Mouse (Mus musculus): ENCODE measurements at regions not wholly inside any gene's neighbourhood (a gene's known extent, or its start where the extent isn't known, plus 50 kb on each side); places are given as distances from the start of the nearest gene placed in this dataset.

DNA sequence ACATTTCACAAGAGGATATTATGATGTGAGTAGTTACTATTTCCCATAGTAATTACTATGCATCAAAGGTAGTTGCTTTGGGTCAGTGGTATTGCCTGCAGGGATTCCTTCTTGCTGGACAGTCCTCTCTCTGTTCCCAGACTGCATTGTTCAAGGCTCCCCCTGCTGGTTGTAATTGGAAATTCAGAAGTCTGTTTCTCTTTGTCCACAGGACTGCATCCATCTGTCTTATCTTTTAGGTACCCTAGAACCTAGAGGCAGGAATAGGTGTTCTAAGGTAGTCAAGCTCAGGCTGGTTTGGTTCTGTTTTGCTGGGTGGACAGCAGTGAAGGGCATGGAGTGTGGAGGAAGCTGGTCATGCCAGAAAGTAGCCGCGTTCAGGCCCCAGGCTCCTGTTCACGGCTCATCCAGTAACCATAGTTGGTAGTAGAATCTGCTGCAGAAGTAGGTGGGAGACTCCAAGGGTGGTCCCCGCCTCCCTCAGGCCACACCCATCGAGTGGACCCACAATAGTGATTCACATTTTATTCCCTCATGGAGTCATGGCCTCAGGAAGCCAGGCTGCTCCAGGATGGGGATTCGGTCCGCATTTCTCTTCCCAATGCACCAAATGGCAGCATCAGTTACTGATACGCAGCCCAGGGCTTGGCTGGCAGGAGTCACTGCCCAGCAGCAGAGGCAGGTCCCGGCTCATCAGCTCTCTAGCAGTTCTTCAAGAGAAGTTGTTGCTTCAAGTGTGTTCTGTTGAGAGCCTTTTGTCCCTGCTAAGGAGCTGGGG is 51.7 kb upstream of the Caprin1 start:
- no peak for DNase-seq (ENCODE audit: low spot score in 2 of 2)

DNA sequence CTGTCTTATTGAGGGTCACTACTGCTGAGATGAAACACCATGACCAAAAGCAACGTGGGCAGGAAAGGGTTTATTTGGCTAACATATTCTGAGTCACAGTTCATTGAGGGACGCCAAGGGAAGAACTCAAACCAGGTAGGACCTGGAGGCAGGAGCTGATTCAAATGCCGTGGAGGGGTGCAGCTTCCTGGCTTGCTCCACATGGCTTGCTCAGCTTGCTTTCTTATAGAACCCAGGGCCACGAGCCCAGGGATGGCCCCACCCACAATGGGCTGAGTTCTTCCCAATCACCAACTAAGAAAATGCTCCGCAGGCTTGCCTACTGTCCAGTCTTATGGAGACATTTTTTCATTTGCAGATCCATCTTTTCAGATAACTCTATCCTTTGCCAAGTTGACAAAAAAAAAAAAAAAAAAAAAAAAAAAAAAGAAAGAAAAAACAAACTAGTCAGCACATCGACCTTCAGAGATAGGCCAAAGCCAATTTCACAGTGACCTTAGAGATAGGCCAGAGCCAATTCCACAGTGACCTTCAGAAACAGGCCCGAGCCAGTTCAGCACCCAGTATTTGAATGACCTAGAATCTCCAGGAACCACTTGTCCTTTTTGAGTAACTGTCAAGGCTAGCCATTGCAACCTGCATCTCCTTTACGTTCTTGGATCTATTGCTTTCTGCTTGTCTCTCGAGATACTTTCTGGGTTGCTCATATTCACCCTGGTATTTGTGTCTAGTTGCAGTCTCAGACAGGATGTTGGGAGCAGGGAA is 52.5 kb upstream of the Caprin1 start:
- no peak for DNase-seq (ENCODE audit: low spot score in 2 of 2)

- DNase-seq (ENCODE audit: low spot score in 2 of 2), result no peak
These were observed 53.0 kb upstream of the Caprin1 start for GRCm38 (mm10) chr2:103850531-103850816.

- no peak for DNase-seq (ENCODE audit: low spot score in 2 of 2)
These were observed 53.7 kb upstream of the Caprin1 start for GRCm38 (mm10) chr2:103851171-103851570.

DNA sequence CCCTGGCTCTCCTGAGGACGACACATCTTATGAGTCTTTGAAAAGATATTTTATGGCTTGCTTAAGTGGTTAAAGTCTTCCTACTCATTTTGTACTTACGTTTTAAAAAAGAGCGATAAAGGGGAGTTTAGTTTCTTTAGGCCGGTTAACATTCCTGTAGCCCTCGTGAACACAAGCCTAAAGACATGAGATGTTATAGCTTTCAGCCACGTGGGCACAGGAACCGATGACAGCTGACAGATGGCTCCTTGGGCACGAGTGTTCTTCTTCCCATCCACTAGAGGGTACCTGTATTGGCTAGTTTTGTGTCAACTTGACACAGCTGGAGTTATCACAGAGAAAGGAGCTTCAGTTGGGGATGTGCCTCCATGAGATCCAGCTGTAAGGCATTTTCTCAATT is 63.8 kb upstream of the Caprin1 start:
- no peak for DNase-seq (ENCODE audit: low spot score in 2 of 2)

GRCm38 (mm10) chr2:103864254-103864653 is 66.8 kb upstream of the Caprin1 start:
- DNase-seq (ENCODE audit: low spot score in 2 of 2), result no peak

GRCm38 (mm10) chr2:103865319-103866171 is 68.1 kb upstream of the Caprin1 start:
- DNase-seq (ENCODE audit: low spot score in 2 of 2), result peak in 1 of 2 experiments; percentile 21

DNA sequence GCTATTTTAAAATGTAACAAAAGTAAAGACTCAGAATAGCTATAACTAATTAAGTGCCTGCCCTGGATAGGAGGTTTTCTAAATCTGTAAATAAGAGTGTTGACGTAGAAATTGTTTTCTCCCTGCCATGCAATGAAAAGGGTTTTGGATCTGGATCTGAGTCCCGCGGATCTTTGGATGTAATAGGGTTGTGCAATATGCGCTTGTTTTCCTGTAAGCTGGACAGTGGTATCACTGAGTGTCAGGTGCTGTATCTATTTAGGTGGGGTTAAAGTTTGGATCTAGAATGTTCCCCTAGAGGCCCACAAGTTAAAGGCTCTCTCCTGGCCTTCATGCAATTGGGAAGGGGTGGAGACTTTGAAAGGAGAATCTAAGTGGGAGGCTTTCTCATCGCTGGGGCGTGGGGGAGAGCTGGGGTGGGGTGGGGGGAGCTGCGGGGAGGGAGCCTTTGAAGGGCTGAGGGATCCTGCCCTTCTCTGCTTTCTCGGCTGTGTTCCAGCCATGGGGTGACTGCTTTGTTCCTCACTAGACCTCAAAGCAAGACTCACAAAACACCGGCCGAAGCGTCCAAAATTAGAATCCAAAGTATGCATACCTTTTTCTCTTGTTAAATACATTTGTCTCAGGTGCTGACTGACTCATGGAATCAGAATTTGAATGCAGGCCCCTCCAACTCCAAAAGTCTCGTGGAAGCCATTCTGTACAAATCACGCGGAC is 70.0 kb upstream of the Caprin1 start:
- DNase-seq (ENCODE audit: low spot score in 2 of 2), result no peak

DNA sequence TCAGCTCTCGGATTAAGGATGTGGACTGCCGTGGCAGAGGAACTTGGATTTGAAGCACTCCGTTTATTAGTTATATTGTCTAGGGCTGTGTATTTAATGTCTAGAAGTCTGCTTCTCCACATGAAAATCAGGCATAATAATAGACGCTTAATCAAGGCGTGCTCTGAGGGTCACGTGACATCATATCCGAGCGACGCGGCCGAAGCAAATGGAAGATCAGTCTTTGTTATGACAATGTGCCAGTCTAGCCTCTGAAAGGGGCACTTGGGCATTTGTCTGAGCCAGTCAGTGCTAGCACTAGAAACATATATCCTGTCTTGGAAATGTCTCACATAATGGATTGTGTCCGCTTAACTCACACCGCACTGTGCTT is 70.5 kb upstream of the Caprin1 start:
- DNase-seq (ENCODE audit: low spot score in 2 of 2), result no peak

DNA sequence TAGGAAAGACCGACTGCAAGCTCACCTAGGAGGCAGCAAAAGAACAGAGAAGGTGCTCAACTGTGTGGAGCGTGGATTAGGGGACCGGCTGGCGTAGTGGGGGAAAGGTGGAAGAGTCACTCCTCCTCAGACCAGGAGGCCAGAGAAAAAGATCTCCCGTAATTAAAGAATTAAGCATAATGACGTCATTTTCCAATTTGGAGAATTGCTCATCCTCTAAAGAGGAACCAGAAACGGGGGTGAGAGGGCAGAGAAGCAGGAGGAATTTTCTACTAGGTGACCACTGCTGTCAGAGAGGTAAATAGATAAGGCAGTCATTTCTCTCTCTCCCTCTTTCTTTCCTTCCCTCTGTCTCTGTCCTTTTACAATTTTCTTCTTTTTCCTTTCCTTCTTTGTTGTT is 71.2 kb upstream of the Caprin1 start:
- DNase-seq (ENCODE audit: low spot score in 2 of 2), result no peak

GRCm38 (mm10) chr2:103871522-103872276 is 74.2 kb upstream of the Caprin1 start:
- peak; percentile 64 to 70 for DNase-seq (ENCODE audit: low spot score in 2 of 2)

- DNase-seq (ENCODE audit: low spot score in 2 of 2), result no peak
These were observed 74.8 kb upstream of the Caprin1 start for GRCm38 (mm10) chr2:103872277-103872636.

DNA sequence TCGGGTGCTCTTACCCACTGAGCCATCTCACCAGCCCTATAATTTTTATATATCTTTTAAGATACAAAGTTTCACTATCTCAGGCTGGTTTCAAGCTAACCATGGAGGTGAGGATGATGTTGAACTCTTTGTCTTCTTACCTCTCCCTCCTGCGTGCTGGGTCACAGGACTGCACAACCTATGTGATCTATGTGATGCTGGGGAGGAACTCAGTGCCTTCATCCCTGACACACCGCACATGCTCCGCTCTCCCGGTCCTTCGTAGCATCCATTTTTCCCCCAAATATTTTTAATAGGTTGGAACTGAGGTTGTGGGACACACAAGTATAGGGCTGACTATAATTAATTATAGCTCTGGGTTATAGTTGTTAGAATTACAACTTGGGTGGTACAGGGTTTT is 75.9 kb upstream of the Caprin1 start:
- DNase-seq (ENCODE audit: low spot score in 2 of 2), result no peak

DNA sequence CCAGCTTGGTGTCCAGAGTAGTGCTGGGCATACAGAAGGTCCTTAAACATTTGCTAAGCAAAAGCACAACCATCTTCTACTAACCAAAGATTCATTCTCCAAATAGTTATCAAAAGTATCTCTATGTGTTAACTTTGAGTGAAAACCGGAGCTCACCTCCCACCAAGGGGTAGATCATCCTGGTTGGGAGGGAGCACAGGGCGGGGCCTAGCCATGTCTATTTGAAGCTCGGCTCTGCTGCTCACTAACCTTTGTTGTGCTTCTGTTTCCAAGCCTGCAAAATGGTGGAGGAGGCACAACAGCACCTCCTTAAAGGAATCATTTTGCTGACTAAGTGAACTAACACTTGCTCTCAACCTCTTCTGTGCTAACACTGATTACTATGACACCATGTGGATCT is 77.0 kb upstream of the Caprin1 start:
- DNase-seq (ENCODE audit: low spot score in 2 of 2), result no peak

GRCm38 (mm10) chr2:103875754-103876153 is 78.3 kb upstream of the Caprin1 start:
- DNase-seq (ENCODE audit: low spot score in 2 of 2), result no peak

- no peak for DNase-seq (ENCODE audit: low spot score in 2 of 2)
These were observed 78.8 kb upstream of the Caprin1 start for GRCm38 (mm10) chr2:103876236-103876635.

GRCm38 (mm10) chr2:103881026-103881763 is 76.6 kb upstream of the Lmo2 start:
- peak; percentile 15 to 30 for DNase-seq (ENCODE audit: low spot score in 2 of 2)

DNA sequence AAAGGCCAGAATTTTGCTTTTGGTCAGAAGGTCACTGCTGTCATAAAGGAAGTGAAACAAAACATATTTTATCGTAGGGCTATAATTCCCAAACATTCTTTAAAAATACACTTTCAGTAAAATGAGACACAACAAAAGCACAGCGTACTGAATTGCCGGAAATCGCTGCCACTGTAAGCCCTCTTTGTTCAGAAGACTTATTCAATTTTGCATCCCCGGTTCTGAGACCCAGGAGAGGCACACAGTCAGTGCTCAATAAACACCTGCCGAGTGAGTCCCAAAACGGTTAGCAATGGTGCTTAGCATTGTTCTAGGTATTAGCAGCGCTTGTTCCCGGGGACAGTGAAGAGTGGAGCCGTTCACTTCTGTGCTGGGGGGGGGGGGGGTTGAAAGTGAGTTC is 72.9 kb upstream of the Lmo2 start:
- DNase-seq (ENCODE audit: low spot score in 2 of 2), result no peak

DNA sequence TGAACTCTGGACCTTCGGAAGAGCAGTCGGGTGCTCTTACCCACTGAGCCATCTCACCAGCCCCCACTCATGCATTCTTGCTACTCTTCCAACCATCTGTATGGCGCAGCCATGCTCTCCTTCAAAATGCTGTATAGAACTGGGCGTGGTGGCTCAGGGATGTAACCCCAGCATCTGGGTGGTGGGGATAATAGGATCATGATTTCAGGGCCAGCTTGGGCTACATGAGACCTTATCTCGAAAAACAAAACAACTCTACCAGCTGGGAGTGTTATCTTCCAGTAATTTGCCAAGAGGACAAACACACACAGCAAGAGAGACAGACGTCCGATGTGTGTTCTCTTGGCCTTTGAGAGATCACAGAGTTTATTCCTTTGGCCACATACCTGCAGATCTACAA is 69.8 kb upstream of the Lmo2 start:
- no peak for DNase-seq (ENCODE audit: low spot score in 2 of 2)

DNA sequence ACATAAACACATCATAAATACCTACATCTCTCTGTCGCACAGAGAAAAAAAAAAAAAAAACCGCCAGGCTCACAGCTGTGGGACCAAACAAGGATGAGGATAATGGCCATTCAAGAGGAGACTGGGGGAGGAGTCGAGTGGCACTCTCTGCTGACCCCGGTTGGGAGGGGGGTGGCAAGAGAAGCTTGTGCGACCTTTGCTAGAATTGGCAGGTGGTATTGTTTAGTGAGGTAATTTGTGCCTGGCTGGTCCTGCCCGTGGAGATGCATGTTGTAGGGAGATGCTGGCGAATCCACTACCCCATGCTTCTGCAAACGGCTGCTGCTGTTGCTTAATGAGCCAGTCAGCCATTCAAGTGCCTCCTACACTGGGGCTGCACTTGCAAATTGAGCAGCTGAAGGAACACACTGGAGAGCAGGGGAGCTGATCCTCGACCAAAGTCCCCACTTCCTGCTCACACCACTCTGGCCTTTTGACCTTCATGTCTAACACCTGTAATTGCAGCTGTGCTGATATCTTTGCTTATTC is 66.5 kb upstream of the Lmo2 start:
- DNase-seq (ENCODE audit: low spot score in 2 of 2), result no peak

Data from frontal cortex, postnatal 14 days (tissue).